Mouse (Mus musculus): Measurements from ENCODE around the gene Lgr4.

DNA sequence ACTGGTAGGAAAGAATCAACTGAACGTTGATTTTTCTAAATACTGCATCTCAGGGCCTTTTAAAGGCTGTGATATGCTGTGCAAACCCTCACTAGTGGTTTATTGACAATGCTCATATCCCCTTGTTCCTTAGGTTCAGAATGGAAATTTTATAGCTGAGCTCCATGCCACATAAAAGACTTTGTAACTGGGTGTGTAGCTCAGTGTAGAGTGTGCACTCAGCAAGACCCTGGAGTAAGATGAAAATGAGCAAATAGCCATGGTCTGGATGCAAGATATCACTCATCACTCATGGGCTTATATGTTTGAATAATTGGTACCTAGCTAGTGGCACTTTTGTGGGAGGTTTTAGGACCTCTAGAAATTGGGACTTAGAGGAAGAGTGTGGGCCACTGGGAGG lies 35.8 kb upstream of the Lgr4 start:
- no peak for TF ChIP-seq TAL1 (IDR thresholded peaks at IDR 0.05; ENCODE audit: low read length)
- TF ChIP-seq GATA1 (IDR thresholded peaks at IDR 0.05; ENCODE audit: low read length), result no peak
